Mouse (Mus musculus): ENCODE results near the gene Cnnm4. TPM values are rescaled to one million over a fixed set of nuclear protein-coding genes. Genes with fewer than 3 reads are reported as not detected.

Gene Cnnm4
- polyA plus RNA-seq, 1 experiment from 2014 or later = 15.3 TPM

DNA sequence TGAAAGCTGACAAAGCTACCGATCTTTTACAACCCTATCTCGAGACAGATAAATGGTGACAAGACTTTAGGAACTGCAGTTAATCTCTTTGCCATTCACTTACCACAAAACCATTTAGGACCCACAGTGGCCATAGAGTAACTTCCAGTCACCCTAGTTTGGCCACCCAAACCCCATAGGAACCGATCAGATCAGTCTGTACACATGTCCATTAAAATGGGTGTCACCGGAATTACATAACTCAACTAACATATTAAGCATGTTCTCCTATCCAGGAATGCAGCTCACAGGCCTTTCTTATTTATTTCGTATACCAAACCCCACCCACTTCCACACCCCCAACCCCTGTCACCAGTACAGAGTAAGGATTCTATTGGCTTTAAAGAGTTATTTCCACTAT lies 24.6 kb upstream of the Cnnm4 start:
- no peak overlapping the region for H3K4me2 ChIP-seq
- H3K4me3 ChIP-seq = no peak overlapping the region
- no peak overlapping the region for H3K9ac ChIP-seq
- H3K4me1 ChIP-seq = peaks cover 9% of the 10 kb centered on the region; the same call in 1 of the 2 replicates
- no peaks in the 10 kb centered on the region for H3K27me3 ChIP-seq
- H3K27ac ChIP-seq = no peak overlapping the region
- WGBS = 87% methylated on average over 5 of the region's 5 CpGs
- no peaks in the 10 kb centered on the region; the same call in 1 of the 2 replicates for H3K36me3 ChIP-seq
- no peaks in the 10 kb centered on the region for H3K9me3 ChIP-seq
- ATAC-seq (ENCODE audit: insufficient number of reproducible peaks, low FRiP score, low TSS enrichment, low read depth) = no peak

- WGBS = 76% methylated on average over 6 of the region's 6 CpGs
- ATAC-seq (ENCODE audit: insufficient number of reproducible peaks, low FRiP score, low TSS enrichment, low read depth) = no peak
- H3K4me1 ChIP-seq = peaks cover 3% of the 10 kb centered on the region
- no peak overlapping the region for H3K4me2 ChIP-seq
- H3K4me3 ChIP-seq = no peak overlapping the region
- H3K9me3 ChIP-seq = no peaks in the 10 kb centered on the region
- H3K36me3 ChIP-seq = no peaks in the 10 kb centered on the region
- no peaks in the 10 kb centered on the region for H3K27me3 ChIP-seq
- no peak overlapping the region for H3K27ac ChIP-seq
- no peak overlapping the region for H3K9ac ChIP-seq
Measured at GRCm38 (mm10) chr1:36454055-36454815, 17.2 kb upstream of the Cnnm4 start.

DNA sequence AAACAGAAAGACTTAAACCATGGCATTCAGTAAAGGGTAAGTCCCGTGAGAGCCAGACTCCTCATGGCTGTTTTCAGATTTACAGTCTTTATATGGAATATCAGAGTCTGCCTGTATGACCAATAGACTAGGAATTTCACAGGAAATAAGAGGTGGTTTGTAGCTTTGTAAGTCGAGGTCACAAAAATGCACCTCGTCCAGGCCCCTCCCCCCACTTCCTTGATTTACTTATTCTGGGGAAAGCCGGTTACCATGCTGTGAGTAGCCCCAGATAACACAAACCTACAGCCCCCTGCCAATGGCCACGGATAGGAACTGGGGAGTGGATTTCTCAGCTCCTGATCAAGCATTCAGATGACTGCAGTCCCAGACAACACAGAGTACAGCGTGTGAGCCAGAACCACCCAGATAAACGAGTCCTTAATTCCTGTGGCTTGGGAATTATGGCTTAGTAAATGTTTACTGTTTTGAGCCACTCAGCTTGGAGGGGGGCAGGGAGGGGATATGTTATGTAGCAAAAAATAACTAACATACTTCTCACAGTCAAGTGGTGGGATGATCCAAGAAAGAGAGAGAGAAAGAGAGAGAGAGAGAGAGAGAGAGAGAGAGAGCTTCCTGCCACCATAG lies 13.9 kb upstream of the Cnnm4 start:
- WGBS = 24% methylated on average over 7 of the region's 7 CpGs
- Histone ChIP-seq H3K4me1 (peaks cover 3% of the 10 kb centered on the region), H3K27me3 (no peaks in the 10 kb centered on the region), H3K36me3 (no peaks in the 10 kb centered on the region), H3K4me2 (no peak overlapping the region), H3K4me3 (no peak overlapping the region), H3K9ac (no peak overlapping the region), H3K9me3 (no peaks in the 10 kb centered on the region), H3K27ac (no peak overlapping the region)
- no peak for ATAC-seq (ENCODE audit: insufficient number of reproducible peaks, low FRiP score, low TSS enrichment, low read depth)

DNA sequence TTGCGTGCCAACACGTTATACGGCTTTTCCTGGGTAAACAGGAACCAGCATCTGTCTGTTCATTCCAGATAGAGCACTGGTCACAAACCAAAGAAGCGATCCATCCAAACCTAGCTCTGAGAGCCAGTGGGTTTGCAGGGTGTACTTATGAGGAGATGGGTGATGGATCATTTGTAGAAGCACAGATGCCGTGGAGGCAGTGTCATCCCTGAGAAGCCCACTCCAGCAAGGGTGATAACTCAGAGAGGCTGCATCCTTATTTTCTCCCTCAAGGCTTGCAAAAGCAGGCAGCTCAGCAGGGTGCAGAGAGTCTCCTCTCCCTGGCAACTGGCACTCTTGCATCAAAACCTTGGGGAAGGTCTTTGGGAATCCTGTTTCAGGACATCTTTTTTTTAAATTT lies 13.3 kb upstream of the Cnnm4 start:
- Histone ChIP-seq H3K9ac (no peak overlapping the region), H3K9me3 (no peaks in the 10 kb centered on the region), H3K4me1 (peaks cover 3% of the 10 kb centered on the region), H3K4me3 (no peak overlapping the region), H3K36me3 (no peaks in the 10 kb centered on the region), H3K27me3 (no peaks in the 10 kb centered on the region), H3K4me2 (no peak overlapping the region), H3K27ac (no peak overlapping the region)
- WGBS = 86% methylated on average over 5 of the region's 5 CpGs
- ATAC-seq (ENCODE audit: insufficient number of reproducible peaks, low FRiP score, low TSS enrichment, low read depth) = no peak

DNA sequence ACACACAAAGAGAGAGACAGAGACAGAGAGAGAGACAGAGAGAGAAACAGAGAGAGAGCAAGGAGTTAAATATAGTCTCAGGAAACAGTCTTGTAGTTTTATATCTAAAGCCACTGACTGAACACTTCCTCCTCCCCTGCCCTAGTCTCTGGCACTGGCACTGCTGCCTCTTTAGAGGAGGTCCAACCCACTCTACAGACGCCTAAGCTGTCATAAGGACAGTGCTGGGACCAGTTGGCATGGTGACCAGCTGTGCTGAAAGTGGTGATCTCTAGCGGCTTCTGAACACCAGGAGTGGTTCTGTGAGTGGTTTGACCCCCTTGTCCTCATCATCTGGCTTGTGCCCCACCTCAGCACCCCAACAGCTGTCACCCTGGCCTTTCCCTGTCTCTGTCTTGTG lies 9.6 kb upstream of the Cnnm4 start:
- 44% methylated on average over 2 of the region's 2 CpGs for WGBS
- no peaks in the 10 kb centered on the region for H3K36me3 ChIP-seq

DNA sequence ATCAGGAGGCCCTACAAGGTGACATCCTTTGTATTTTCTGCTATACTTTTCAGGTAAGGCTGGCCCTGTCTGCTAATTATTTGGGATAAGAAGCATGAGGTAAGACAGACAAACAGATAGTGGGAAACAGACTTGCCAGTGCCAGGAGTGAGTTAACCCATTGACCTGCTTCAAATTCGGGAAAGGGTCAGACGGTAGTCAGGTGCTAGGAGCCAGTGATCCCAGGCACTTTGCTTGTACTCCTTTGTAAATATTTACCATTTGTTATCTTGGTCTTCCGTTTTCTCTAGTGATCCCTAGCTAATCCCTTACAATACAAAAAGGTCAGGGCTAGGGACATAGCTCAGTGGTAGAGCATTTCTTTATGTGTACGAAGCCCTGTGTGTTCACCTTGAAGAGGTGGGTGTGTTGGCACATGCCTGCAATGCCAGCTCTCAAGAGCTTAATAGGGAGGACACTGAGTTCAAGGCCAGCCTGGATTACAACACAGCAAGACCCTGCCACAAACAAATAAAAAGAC lies 5.7 kb upstream of the Cnnm4 start:
- H3K27me3 ChIP-seq = no peaks in the 10 kb centered on the region
- 0 out of 2 replicates have a peak, but pooled peaks cover 1% of the 10 kb centered on the region for H3K4me1 ChIP-seq
- H3K4me2 ChIP-seq = no peak overlapping the region
- H3K27ac ChIP-seq = no peak overlapping the region
- H3K9me3 ChIP-seq = no peaks in the 10 kb centered on the region
- H3K9ac ChIP-seq = no peak overlapping the region
- no peak overlapping the region for H3K4me3 ChIP-seq
- no peaks in the 10 kb centered on the region for H3K36me3 ChIP-seq
- WGBS = 67% methylated on average over 4 of the region's 4 CpGs
- no peak for ATAC-seq (ENCODE audit: insufficient number of reproducible peaks, low FRiP score, low TSS enrichment, low read depth)

More for the DNA sequence above, 9.6 kb upstream of the Cnnm4 start:
- H3K4me1 ChIP-seq = peaks cover 3% of the 10 kb centered on the region
- H3K27ac ChIP-seq = no peak overlapping the region
- H3K9ac ChIP-seq = no peak overlapping the region
- no peak for ATAC-seq (ENCODE audit: insufficient number of reproducible peaks, low FRiP score, low TSS enrichment, low read depth)
- no peaks in the 10 kb centered on the region for H3K9me3 ChIP-seq
- no peaks in the 10 kb centered on the region for H3K27me3 ChIP-seq
- H3K4me3 ChIP-seq = no peak overlapping the region
- H3K4me2 ChIP-seq = no peak overlapping the region

DNA sequence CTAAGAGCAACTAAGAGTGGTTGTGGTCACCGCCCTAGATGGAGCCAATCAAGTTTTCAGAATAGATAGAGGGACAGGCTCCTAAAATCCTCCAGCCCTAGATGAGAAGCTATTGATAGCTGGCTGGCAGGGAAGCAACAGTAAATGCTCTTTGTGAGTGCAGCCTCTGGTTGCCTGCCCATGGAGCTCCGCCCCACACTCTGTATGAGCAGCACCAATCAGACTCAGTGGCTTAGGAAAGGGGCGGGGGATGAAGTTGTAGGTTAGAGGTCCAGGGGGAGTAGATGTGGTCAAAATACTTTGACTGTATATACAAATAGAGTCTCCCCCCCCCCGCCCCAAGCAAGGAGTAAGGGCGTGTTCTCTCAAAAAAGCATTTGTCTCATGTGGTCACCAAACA lies 4.0 kb upstream of the Cnnm4 start:
- Histone ChIP-seq H3K27ac (no peak overlapping the region), H3K4me1 (peaks cover 10% of the 10 kb centered on the region), H3K36me3 (no peaks in the 10 kb centered on the region), H3K9me3 (no peaks in the 10 kb centered on the region), H3K9ac (no peak overlapping the region), H3K4me3 (no peak overlapping the region), H3K4me2 (no peak overlapping the region), H3K27me3 (no peaks in the 10 kb centered on the region)
- 48% methylated on average over 5 of the region's 5 CpGs for WGBS
- ATAC-seq (ENCODE audit: insufficient number of reproducible peaks, low FRiP score, low TSS enrichment, low read depth) = no peak

GRCm38 (mm10) chr1:36469811-36470444 lies 1.5 kb upstream of the Cnnm4 start:
- no peak overlapping the region for H3K4me3 ChIP-seq
- no peak overlapping the region for H3K27ac ChIP-seq
- peaks cover 35% of the 10 kb centered on the region for H3K4me1 ChIP-seq
- H3K9me3 ChIP-seq = no peaks in the 10 kb centered on the region
- H3K4me2 ChIP-seq = no peak overlapping the region
- 56% methylated on average over 2 of the region's 2 CpGs for WGBS
- ATAC-seq (ENCODE audit: insufficient number of reproducible peaks, low FRiP score, low TSS enrichment, low read depth) = no peak
- H3K36me3 ChIP-seq = no peaks in the 10 kb centered on the region
- H3K9ac ChIP-seq = no peak overlapping the region
- no peaks in the 10 kb centered on the region for H3K27me3 ChIP-seq

- peak overlapping the region; percentile 48 for H3K9ac ChIP-seq
- peaks cover 55% of the 10 kb centered on the region for H3K4me1 ChIP-seq
- WGBS = 14% methylated on average over 18 of the region's 18 CpGs
- peak overlapping the region; percentile 68; the same call in 1 of the 2 replicates for H3K27ac ChIP-seq
- H3K4me3 ChIP-seq = peak overlapping the region; percentile 74
- H3K27me3 ChIP-seq = no peaks in the 10 kb centered on the region
- H3K36me3 ChIP-seq = no peaks in the 10 kb centered on the region
- ATAC-seq (ENCODE audit: insufficient number of reproducible peaks, low FRiP score, low TSS enrichment, low read depth) = no peak
- peak overlapping the region; percentile 81 for H3K4me2 ChIP-seq
- H3K9me3 ChIP-seq = no peaks in the 10 kb centered on the region
Measured at GRCm38 (mm10) chr1:36472106-36472440, 653 bp downstream of the Cnnm4 start.

DNA sequence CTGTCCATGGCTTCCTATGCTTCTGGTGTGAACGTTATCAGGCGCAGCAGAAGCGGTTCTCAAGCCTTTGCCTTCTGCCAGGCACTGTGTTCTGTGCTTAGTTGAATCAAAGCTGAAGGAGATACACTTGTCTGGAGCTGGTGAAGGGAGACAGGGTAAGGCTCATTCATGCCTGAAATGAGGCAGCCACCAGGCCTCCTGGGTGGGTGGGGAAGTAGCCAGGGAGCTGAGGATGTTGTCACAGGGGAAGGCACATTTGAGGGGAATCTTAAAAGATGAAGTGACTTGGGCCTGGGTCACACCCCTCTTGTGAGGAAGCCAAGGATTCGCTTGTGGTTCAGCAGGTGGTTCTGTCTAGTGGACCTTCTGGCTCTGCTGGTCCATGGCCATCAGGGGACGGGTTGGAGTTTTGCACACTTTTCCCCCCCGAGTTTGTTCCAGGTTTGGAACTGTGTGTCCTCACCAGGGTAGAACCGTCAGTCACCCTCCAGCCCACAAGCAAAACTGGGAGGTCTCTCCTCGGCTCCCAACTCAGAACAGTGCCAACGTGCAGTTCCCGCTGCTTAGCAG lies 1.9 kb downstream of the Cnnm4 start:
- Histone ChIP-seq H3K9ac (no peak overlapping the region), H3K4me3 (peak overlapping the region; percentile 74), H3K27ac (no peak overlapping the region), H3K9me3 (no peaks in the 10 kb centered on the region), H3K4me2 (peak overlapping the region; percentile 81), H3K36me3 (no peaks in the 10 kb centered on the region), H3K27me3 (no peaks in the 10 kb centered on the region), H3K4me1 (peaks cover 67% of the 10 kb centered on the region)
- WGBS = 61% methylated on average over 10 of the region's 10 CpGs
- ATAC-seq (ENCODE audit: insufficient number of reproducible peaks, low FRiP score, low TSS enrichment, low read depth) = no peak

DNA sequence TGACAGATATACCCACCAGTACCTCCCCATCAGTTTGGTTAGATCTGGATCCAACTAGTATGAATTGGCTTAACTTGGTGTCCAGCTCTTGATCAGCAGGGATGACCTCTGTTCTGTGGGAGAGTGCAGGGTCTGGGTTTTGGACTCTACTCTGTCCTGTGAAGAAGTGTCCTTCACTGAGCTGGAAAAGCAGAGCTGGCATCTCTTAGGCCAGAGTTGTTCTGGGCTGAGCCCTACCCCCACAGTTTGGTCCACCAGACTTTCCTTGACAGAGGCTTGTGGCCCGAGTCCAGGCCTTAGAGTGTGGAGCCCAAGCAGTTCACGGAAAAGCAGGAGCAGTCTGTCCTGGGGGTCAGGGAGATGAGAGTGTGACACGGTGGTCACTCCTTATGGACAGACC lies 3.2 kb downstream of the Cnnm4 start:
- Histone ChIP-seq H3K9me3 (no peaks in the 10 kb centered on the region), H3K4me1 (peaks cover 72% of the 10 kb centered on the region), H3K4me3 (peak overlapping the region; percentile 25), H3K27ac (peak overlapping the region; percentile 75), H3K4me2 (peak overlapping the region; percentile 81), H3K36me3 (no peaks in the 10 kb centered on the region), H3K9ac (no peak overlapping the region), H3K27me3 (no peaks in the 10 kb centered on the region)
- no peak for ATAC-seq (ENCODE audit: insufficient number of reproducible peaks, low FRiP score, low TSS enrichment, low read depth)
- 48% methylated on average over 3 of the region's 3 CpGs for whole genome bisulfite sequencing
